Mouse (Mus musculus) adrenal gland, adult 2 months (tissue): ENCODE data around the gene Tulp4. TPM values are rescaled to one million over a fixed set of nuclear protein-coding genes. Genes with fewer than 3 reads are reported as not detected.

Experiments
- DNase-seq: peaks from one replicate; pipeline ENCODE4 v3.0.0; 2021
- polyA plus RNA-seq: library from polyadenylated mRNA; depleted of rRNA; stranded (reverse); fragments of >200 nt; gene quantifications from 2 replicates; pipeline ENCODE4 v1.2.3, GENCODE M21; 2012
- total RNA-seq, 2 experiments: library from RNA; stranded (reverse); gene quantifications; 2 replicates each; pipeline ENCODE4 v1.2.3; 2021

The Tulp4 gene
- total and polyA plus RNA-seq, 3 experiments, result 66.5 to 85.6 (median 66.6) TPM

GRCm38 (mm10) chr17:6123776-6124175 is 17.5 kb downstream of the Tulp4 start:
- no peak for DNase-seq

- DNase-seq, result no peak
Measured at GRCm38 (mm10) chr17:6125441-6125840, 19.2 kb downstream of the Tulp4 start.

GRCm38 (mm10) chr17:6128039-6128438 is 21.8 kb downstream of the Tulp4 start:
- no peak for DNase-seq

GRCm38 (mm10) chr17:6129361-6129760 is 23.1 kb downstream of the Tulp4 start:
- no peak for DNase-seq

- peak; percentile 26 for DNase-seq
Measured at GRCm38 (mm10) chr17:6131083-6131482, 24.8 kb downstream of the Tulp4 start.

GRCm38 (mm10) chr17:6140875-6141274 is 34.6 kb downstream of the Tulp4 start:
- DNase-seq, result no peak

GRCm38 (mm10) chr17:6141344-6141743 is 35.1 kb downstream of the Tulp4 start:
- DNase-seq, result no peak

GRCm38 (mm10) chr17:6145244-6145643 is 39.0 kb downstream of the Tulp4 start:
- no peak for DNase-seq

GRCm38 (mm10) chr17:6152941-6153340 is 46.7 kb downstream of the Tulp4 start:
- DNase-seq, result no peak

GRCm38 (mm10) chr17:6153581-6153980 is 47.3 kb downstream of the Tulp4 start:
- DNase-seq, result no peak

- no peak for DNase-seq
Measured at GRCm38 (mm10) chr17:6154366-6154765, 48.1 kb downstream of the Tulp4 start.

- no peak for DNase-seq
Measured at GRCm38 (mm10) chr17:6160495-6160894, 54.3 kb downstream of the Tulp4 start.

GRCm38 (mm10) chr17:6161916-6162315 is 55.7 kb downstream of the Tulp4 start:
- no peak for DNase-seq

- DNase-seq, result peak; percentile 50
Measured at GRCm38 (mm10) chr17:6162761-6163160, 56.5 kb downstream of the Tulp4 start.

GRCm38 (mm10) chr17:6164911-6165310 is 58.7 kb downstream of the Tulp4 start:
- no peak for DNase-seq

- DNase-seq, result no peak
Measured at GRCm38 (mm10) chr17:6172440-6172839, 66.2 kb downstream of the Tulp4 start.

GRCm38 (mm10) chr17:6172926-6173690 is 66.9 kb downstream of the Tulp4 start:
- peak; percentile 62 for DNase-seq

GRCm38 (mm10) chr17:6174574-6174973 is 68.3 kb downstream of the Tulp4 start:
- no peak for DNase-seq

GRCm38 (mm10) chr17:6178564-6179267 is 72.5 kb downstream of the Tulp4 start:
- no peak for DNase-seq

GRCm38 (mm10) chr17:6179389-6179788 is 73.2 kb downstream of the Tulp4 start:
- DNase-seq, result no peak

- DNase-seq, result peak; percentile 66
Measured at GRCm38 (mm10) chr17:6180421-6180820, 74.2 kb downstream of the Tulp4 start.

GRCm38 (mm10) chr17:6182715-6183114 is 76.5 kb downstream of the Tulp4 start:
- no peak for DNase-seq

- no peak for DNase-seq
Measured at GRCm38 (mm10) chr17:6186651-6187050, 80.4 kb downstream of the Tulp4 start.

GRCm38 (mm10) chr17:6187183-6187582 is 80.9 kb downstream of the Tulp4 start:
- DNase-seq, result no peak
